Mouse (Mus musculus) adrenal gland, postnatal 36 days (tissue): ENCODE results near the gene Lrrc4b. TPM values are rescaled to one million over a fixed set of nuclear protein-coding genes. Genes with fewer than 3 reads are reported as not detected.

ENCODE experiments used
- DNase-seq, 2 experiments: peaks; one replicate each; pipeline ENCODE4 v3.0.0; 2021; ENCODE audit warnings: mixed read lengths in 1 of 2
- microRNA-seq: library from miRNA; unstranded; fragments of <30 nt; microRNA quantifications from one replicate; pipeline ENCODE4 v1.2.0, GENCODE M21; 2021
- total RNA-seq, 2 experiments: library from RNA; stranded (reverse); gene quantifications; 2 replicates each; pipeline ENCODE4 v1.2.3; 2021

The Lrrc4b gene
- total RNA-seq, 2 experiments from 2014 or later: 3.9 to 4.9 TPM

GRCm38 (mm10) chr7:44486927-44487575, 58.2 kb downstream of the Lrrc4b start:
- DNase-seq: no peak

DNA sequence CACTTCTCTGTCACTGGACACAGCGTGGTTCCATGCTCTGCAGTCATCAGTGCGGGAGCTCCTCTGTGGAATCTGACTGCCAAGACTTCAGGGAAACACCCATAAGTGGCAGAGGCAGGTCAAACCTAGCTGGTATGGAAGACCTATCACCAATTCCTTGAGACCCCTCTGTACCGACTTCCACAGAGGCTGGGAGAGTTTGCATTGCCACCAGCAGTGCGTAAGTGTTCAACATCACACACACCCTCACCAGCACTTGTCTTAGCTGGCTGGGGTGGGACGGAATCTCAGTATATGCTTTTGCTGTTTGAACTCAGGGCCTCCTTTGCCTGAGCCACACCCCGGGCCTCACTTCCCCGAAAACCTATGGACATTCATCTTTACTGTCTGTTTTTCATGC, 59.1 kb downstream of the Lrrc4b start:
- DNase-seq: no peak

DNA sequence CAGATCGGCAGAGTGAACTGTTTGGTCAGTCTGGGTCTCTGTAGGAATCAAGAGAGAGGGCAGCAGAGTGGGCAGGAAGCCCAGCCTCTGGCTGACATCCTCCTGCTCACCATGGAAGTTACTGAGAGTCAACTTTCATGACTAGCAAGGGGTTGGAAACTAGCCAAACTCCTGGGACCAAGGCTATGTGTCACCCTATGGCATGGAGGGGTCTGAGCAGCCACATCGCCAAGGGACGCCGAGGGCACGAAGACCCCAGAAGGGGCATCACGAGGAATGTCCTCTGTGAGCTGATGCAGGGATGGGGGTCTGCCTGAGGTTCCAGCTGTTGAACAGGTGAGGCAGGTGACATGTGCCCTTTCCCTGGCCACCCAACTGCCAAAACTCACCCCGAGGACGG, 59.7 kb downstream of the Lrrc4b start:
- no peak for DNase-seq

DNA sequence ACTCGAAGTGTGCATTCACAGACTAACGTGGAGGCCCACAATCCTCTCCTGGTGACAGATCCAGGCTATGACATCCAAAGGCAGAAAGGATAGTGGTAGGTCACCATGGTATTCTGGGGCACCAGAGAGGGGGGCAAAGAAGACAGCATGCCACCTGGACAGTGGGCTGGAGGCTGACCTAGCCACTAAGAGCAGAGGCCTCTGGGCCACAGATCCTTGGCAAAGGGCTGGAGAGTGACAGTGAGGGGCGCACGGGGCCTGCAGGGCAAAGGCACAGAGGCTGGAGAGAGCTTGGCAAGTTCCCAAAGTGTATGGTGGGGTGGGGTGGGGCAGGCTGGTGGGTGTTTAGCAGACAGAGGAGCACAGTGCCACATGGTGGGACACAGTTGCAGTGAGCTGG, 61.5 kb downstream of the Lrrc4b start:
- DNase-seq: no peak

DNA sequence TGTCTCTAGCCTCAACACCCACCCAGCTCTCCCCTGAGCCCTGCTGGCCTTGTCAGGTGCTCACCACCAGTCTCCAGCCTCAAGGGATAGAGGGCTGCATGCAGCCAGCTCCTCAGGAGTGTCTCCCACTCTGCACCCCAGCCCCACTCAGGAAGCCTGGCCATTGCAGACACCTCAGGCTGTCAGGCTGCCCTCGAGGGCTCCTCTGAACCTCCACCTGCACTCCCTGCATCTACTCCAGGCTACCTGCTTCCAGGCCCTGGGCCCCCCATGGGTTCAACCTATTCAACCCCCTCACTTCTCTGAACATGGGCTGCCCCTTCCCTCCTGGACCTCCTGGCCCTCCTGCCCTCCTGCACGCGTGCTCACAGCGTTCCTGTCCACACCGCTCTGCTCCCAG, 62.6 kb downstream of the Lrrc4b start:
- DNase-seq: no peak

- DNase-seq: no peak
Observed at GRCm38 (mm10) chr7:44492166-44492826, 63.5 kb downstream of the Lrrc4b start.

GRCm38 (mm10) chr7:44494681-44495080, 65.9 kb downstream of the Lrrc4b start:
- no peak for DNase-seq

GRCm38 (mm10) chr7:44495086-44495485, 66.3 kb downstream of the Lrrc4b start:
- no peak for DNase-seq

GRCm38 (mm10) chr7:44495992-44496770, 67.4 kb downstream of the Lrrc4b start, which contains the start of the genes Emc10 and Fam71e1:
Emc10 (minus strand) TSS chr7:44496529.
Fam71e1 (plus strand) TSS chr7:44496581.
- peak; percentile 98 to 99 for DNase-seq

- DNase-seq: no peak
Observed at GRCm38 (mm10) chr7:44496771-44497109, 67.9 kb downstream of the Lrrc4b start.

GRCm38 (mm10) chr7:44497361-44498055, 68.7 kb downstream of the Lrrc4b start:
- no peak for DNase-seq

- DNase-seq: no peak
Observed at GRCm38 (mm10) chr7:44498922-44499321, 70.1 kb downstream of the Lrrc4b start.

DNA sequence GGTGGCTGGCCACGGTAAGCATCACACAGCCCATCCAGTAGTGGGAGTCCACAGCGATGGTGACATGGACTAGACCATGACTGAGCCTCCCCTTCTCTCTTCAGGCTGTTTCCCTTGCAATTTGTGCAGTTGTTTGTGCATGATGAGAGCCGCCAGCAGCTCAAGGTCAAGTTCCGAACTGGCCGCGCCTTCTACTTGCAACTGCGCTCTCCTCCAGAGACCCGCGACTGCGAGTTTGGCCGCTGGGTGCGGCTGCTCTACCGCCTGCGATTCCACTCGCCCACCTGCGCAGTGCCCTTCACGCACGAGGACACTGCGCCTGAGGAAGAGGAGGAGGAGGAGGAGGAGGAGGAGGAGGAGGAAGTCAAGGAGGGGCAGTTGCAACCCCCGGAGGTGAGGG, 71.2 kb downstream of the Lrrc4b start:
- peak in 1 of 2 experiments; percentile 27 for DNase-seq

DNA sequence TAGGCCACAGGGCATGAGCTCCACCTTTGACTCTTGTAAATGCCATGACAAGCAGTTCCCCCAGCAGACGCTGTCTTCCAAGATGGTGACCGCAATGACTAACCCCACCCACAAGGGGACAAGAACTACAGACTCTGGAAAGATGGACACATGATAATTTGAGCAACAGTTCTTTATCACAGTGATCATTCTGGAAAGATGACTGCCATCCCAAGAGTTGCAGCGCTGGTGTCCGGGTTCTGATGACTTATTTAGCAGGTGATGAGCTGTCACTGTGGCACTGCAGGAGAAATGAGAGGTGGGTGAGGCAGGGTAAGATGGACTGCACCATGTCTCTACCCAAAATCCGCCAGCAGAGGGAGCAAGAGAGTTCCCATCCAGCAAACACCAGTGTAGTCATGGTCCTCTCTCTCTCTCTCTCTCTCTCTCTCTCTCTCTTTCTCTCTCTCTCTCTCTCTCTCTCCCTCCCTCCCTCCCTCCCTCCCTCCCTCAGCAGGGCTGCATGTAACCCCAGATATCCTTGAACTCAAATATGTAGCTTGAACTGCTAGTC, 72.8 kb downstream of the Lrrc4b start:
- peak; percentile 71 to 83 for DNase-seq

GRCm38 (mm10) chr7:44507491-44507890, 78.7 kb downstream of the Lrrc4b start:
- no peak for DNase-seq

Small RNAs within 50 kb of the gene (microRNA-seq; reads per million reads assigned to microRNA genes)
- gene Mir7052: 1.7 reads per million

Other genes with a start within 250 kb of the Lrrc4b start
- gene Klk1b24, start 240.8 kb upstream of the Lrrc4b start, total RNA-seq: not detected
- not detected for gene Klk1b3, start 230.8 kb upstream of the Lrrc4b start, total RNA-seq
- not detected for gene Klk1b4, start 221.6 kb upstream of the Lrrc4b start, total RNA-seq
- gene Klk1b5, start 213.1 kb upstream of the Lrrc4b start, total RNA-seq: not detected
- not detected for gene Klk1, start 203.7 kb upstream of the Lrrc4b start, total RNA-seq
- gene Gm36864, start 192.8 kb upstream of the Lrrc4b start, total RNA-seq: not detected
- gene 1700028J19Rik, start 182.3 kb upstream of the Lrrc4b start, total RNA-seq: under 1 TPM; 0.43 to 0.63 TPM
- gene 2410002F23Rik, start 182.3 kb upstream of the Lrrc4b start, total RNA-seq: 100 to 1,000 TPM in 1 of 2 experiments, 10 to 100 TPM in 1; 99.6 to 120 TPM
- not detected for gene Acp4, start 171.6 kb upstream of the Lrrc4b start, total RNA-seq
- not detected for gene Gm15517, start 167.6 kb upstream of the Lrrc4b start, total RNA-seq
- 1 to 10 TPM; 4.1 TPM for gene Clec11a, start 122.1 kb upstream of the Lrrc4b start, total RNA-seq
- gene Shank1, start 118.8 kb upstream of the Lrrc4b start, total RNA-seq: 1 to 10 TPM; 5.2 to 6.7 TPM
- gene Syt3, start 44.9 kb upstream of the Lrrc4b start, total RNA-seq: 1 to 10 TPM; 3.0 to 4.7 TPM
- gene 1700008O03Rik, start 43.2 kb upstream of the Lrrc4b start, total RNA-seq: under 1 TPM; 0.63 to 0.99 TPM
- under 1 TPM in 1 of 2 experiments, not detected in 1; 0.63 TPM for gene Aspdh, start 36.4 kb downstream of the Lrrc4b start, total RNA-seq
- gene Josd2, start 39.0 kb downstream of the Lrrc4b start, total RNA-seq: 10 to 100 TPM; 53.9 to 61.0 TPM
- 10 to 100 TPM; 91.2 to 99.2 TPM for gene Emc10, start 67.5 kb downstream of the Lrrc4b start, total RNA-seq
- 1 to 10 TPM; 8.5 to 9.5 TPM for gene Fam71e1, start 67.6 kb downstream of the Lrrc4b start, total RNA-seq
- gene Mybpc2, start 95.6 kb downstream of the Lrrc4b start, total RNA-seq: not detected
- gene Spib, start 103.1 kb downstream of the Lrrc4b start, total RNA-seq: under 1 TPM; 0.30 to 0.49 TPM
- 10 to 100 TPM; 12.6 to 17.0 TPM for gene Pold1, start 119.8 kb downstream of the Lrrc4b start, total RNA-seq
- gene Nr1h2, start 124.9 kb downstream of the Lrrc4b start, total RNA-seq: 100 to 1,000 TPM in 1 of 2 experiments, 10 to 100 TPM in 1; 98.5 to 113 TPM
- gene Napsa, start 143.4 kb downstream of the Lrrc4b start, total RNA-seq: under 1 TPM; 0.40 to 0.89 TPM
- gene Kcnc3, start 161.6 kb downstream of the Lrrc4b start, total RNA-seq: 1 to 10 TPM; 2.6 to 3.9 TPM
- gene Myh14, start 241.8 kb downstream of the Lrrc4b start, total RNA-seq: 1 to 10 TPM; 3.0 to 4.9 TPM